Mouse (Mus musculus) liver, embryonic 15.5 days (tissue): ENCODE data around the gene Wdr60. TPM values are rescaled to one million over a fixed set of nuclear protein-coding genes. Genes with fewer than 3 reads are reported as not detected.

Source experiments
- microRNA-seq: library from miRNA; unstranded; fragments of <30 nt; microRNA quantifications from one replicate; pipeline ENCODE4, GENCODE M21; 2016
- polyA plus RNA-seq: library from polyadenylated mRNA; unstranded; fragments of >200 nt; fragmentation: Nextera tagmentation; extraction: Ambion mirVana; gene quantifications from 2 replicates; pipeline ENCODE4 v1.2.1, GENCODE M21; 2015

The Wdr60 gene
- polyA plus RNA-seq, 1 experiment from 2014 or later, result 3.1 TPM

Small RNA genes within 50 kb of the gene (microRNA-seq; reads per million reads assigned to microRNA genes)
- not detected for gene Gm23190

Other genes with a start within 250 kb of the Wdr60 start
- 4.8 and 4.9 TPM in 2 replicates for gene Zfp386, start 215.3 kb downstream of the Wdr60 start, polyA plus RNA-seq
- 0.23 TPM in 2 replicates for gene Vipr2, start 185.3 kb downstream of the Wdr60 start, polyA plus RNA-seq
- not detected in 2 replicates for gene Gm11027, start 12.4 kb upstream of the Wdr60 start, polyA plus RNA-seq
- 9.0 and 11.6 TPM in 2 replicates for gene Esyt2, start 18.2 kb upstream of the Wdr60 start, polyA plus RNA-seq
- gene Ncapg2, start 142.4 kb upstream of the Wdr60 start, polyA plus RNA-seq, result 44.1 and 45.2 TPM in 2 replicates
- gene Ptprn2, start 222.7 kb upstream of the Wdr60 start, polyA plus RNA-seq, result 0.02 TPM in 1 of 2 replicates, not detected in the other